Mouse (Mus musculus): ENCODE data around the gene Krt6a.

- TF ChIP-seq CTCF (IDR thresholded peaks at IDR 0.05; ENCODE audit: borderline replicate concordance, control insufficient read depth, extremely low read depth, insufficient read depth, low read length, poor library complexity): no peak
- no peak for TF ChIP-seq POLR2A (IDR thresholded peaks at IDR 0.05; ENCODE audit: control insufficient read depth, extremely low read depth, insufficient read depth, low read length, poor library complexity)
Observed at GRCm38 (mm10) chr15:101702380-101702779, 8.3 kb upstream of the Krt6a start.
